Mouse (Mus musculus) liver, adult 2 months (tissue): Measurements from ENCODE around the gene Zbtb2.

ENCODE experiments used
- CTCF ChIP-seq: fragments of 200-500 bp; IDR thresholded peaks from 2 replicates; pipeline ENCODE4 v1.5.1; 2011; ENCODE audit warnings: low read depth, low read length, control low read depth
- POLR2A ChIP-seq: fragments of 200-500 bp; IDR thresholded peaks from 2 replicates; pipeline ENCODE4 v1.6.1; 2011; ENCODE audit warnings: low read length, control low read depth; ENCODE audit not compliant: insufficient read depth; ENCODE audit errors: extremely low read depth

DNA sequence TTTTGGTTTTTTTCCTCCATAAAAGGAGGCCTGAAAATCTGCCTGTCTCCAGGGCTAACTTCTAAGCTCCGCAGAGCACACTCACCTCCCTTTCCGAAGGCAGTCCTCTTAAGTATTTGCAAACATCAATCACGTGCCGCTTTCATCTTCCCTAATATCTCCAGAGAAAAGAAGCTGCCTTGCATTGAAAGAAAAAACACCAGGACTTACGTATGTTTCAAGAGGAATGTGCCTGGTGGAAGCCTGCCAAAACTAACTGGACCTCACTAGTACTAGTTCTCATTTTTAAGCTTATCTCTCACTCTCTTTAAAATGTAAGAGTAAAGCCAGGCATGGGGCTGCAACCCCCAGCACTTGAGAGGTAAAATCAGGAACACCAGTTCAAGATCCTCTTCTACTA lies 62.3 kb downstream of the Zbtb2 start:
- TF ChIP-seq POLR2A: no peak
- no peak for TF ChIP-seq CTCF
